Mouse (Mus musculus): ENCODE results near the gene Ankrd63.

- TF ChIP-seq CTCF (IDR thresholded peaks at IDR 0.05): 0 out of 2 replicates have a peak, but pooled peaks have one; percentile 6
- TF ChIP-seq EP300 (IDR thresholded peaks at IDR 0.05): no peak
These were observed 45.6 kb upstream of the Ankrd63 start for GRCm38 (mm10) chr2:118749341-118749884.
